Mouse (Mus musculus): ENCODE data around the gene Camk2b. TPM values are rescaled to one million over a fixed set of nuclear protein-coding genes. Genes with fewer than 3 reads are reported as not detected.

The Camk2b gene
- 0.39 to 0.75 TPM (median 0.65 TPM) in 4 replicates for total RNA-seq (2023; ENCODE audit: inconsistent age)

GRCm38 (mm10) chr11:6066176-6066575 is at the start of gene Camk2b:
Camk2b (minus strand) TSS chr11:6066362.

GRCm38 (mm10) chr11:5955546-5956276 is 110.5 kb downstream of the Camk2b start, which contains the start of gene Ykt6:
Ykt6 (plus strand) TSS chr11:5955693.

DNA sequence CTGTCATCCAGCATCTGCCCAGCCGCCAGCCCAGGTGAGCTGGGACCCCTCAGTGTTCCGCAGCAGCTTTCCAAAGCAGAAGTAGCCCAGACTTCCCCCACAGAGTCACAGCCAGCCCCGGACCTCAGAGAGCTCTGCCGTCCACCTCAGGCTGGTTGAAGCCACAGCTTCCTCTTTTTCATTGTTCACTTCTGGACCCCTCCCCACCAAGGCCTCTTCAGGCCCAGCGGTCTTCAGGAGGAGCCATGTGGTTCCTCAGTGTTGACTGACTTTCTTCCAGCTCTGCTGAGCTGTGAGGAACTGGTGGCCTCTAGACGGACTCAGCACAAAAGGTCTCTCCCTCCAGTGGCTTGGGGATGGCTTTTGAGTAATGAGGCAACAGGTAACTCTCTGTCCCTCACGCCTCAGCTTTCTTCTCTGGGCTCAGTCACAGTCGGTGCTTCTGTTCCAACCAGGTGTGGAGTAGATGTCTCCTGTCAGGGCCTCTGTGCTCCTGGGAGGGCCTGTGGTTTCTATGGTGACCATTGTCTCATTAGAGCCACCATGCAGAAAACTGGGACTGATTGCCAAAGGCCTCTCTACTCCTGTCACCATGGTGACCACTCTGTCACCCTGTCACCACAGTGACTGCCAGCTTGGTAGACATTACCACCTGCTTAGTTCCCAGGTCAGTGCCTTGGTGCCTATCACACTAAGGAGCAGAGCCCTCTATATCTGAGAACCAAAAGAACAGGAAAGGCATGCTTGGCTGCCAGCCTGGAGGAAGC is 116.4 kb downstream of the Camk2b start, which contains the start of gene Gck:
TSS of gene Gck (minus strand) at position 496 of the 767 bp plus-strand sequence.

Other genes starting within 250 kb of the Camk2b start
- 102 to 110 TPM (median 106 TPM) in 4 replicates for gene Polm, start 228.3 kb downstream of the Camk2b start, total RNA-seq (2023; ENCODE audit: inconsistent age)
- 0.12 to 0.42 TPM (median 0.23 TPM) in 4 replicates for gene Aebp1, start 204.4 kb downstream of the Camk2b start, total RNA-seq (2023; ENCODE audit: inconsistent age)
- 41.6 to 48.6 TPM (median 44.8 TPM) in 4 replicates for gene Pold2, start 188.1 kb downstream of the Camk2b start, total RNA-seq (2023; ENCODE audit: inconsistent age)
- gene Myl7, start 167.6 kb downstream of the Camk2b start, total RNA-seq (2023; ENCODE audit: inconsistent age): not detected in 4 replicates
- not detected in 4 replicates for gene Gck, start 116.3 kb downstream of the Camk2b start, total RNA-seq (2023; ENCODE audit: inconsistent age)
- 62.4 to 71.8 TPM (median 67.9 TPM) in 4 replicates for gene Ykt6, start 110.7 kb downstream of the Camk2b start, total RNA-seq (2023; ENCODE audit: inconsistent age)
- gene A730071L15Rik, start 133.7 kb upstream of the Camk2b start, total RNA-seq (2023; ENCODE audit: inconsistent age): 0.32 to 0.93 TPM (median 0.75 TPM) in 4 replicates
- gene Nudcd3, start 134.1 kb upstream of the Camk2b start, total RNA-seq (2023; ENCODE audit: inconsistent age): 57.9 to 59.4 TPM (median 58.6 TPM) in 4 replicates
- gene Npc1l1, start 163.8 kb upstream of the Camk2b start, total RNA-seq (2023; ENCODE audit: inconsistent age): 0.27 TPM in 1 of 4 replicates, not detected in the others
- gene Ddx56, start 201.4 kb upstream of the Camk2b start, total RNA-seq (2023; ENCODE audit: inconsistent age): 62.6 to 79.0 TPM (median 74.7 TPM) in 4 replicates
- gene Tmed4, start 208.5 kb upstream of the Camk2b start, total RNA-seq (2023; ENCODE audit: inconsistent age): 34.2 to 42.9 TPM (median 38.0 TPM) in 4 replicates
- gene Ogdh, start 225.3 kb upstream of the Camk2b start, total RNA-seq (2023; ENCODE audit: inconsistent age): 182 to 192 TPM (median 187 TPM) in 4 replicates

All from B cell, adult (primary cell).